Mouse (Mus musculus): ENCODE data around the gene Jkamp.

Gene Jkamp

DNA sequence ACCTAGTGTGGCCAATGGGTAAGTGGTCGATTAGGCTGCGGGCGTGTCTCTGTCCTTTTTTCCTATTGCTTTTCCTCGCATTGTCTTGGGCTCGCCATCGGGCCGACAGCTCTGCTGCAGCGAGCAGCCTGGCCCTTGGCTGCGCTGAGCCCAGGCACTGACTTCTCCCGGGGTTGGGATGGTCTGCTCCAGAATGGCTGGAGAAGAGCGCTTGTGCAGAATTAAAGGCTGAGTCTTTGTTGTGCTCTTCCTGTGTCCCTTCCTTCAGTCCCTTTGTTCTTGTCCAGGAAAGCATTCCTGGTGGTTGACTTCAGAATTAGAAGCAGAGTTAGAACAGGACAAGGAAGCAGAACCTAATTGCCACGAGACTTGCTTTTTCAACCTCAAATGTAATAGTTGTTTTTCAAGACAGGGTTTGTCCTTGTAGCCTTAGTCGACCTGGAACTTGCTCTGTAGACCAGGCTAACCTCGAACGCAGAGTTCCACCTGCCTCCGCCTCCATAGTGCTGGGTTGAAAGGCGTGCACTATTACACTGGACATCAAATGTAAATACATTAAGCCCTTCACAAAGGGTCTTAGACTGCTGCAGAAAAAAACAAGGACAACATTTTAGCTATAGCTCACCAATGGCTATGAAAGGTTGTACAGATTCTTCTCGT lies 907 bp downstream of the Jkamp start:
- DNase-seq: peak; percentile 52

DNA sequence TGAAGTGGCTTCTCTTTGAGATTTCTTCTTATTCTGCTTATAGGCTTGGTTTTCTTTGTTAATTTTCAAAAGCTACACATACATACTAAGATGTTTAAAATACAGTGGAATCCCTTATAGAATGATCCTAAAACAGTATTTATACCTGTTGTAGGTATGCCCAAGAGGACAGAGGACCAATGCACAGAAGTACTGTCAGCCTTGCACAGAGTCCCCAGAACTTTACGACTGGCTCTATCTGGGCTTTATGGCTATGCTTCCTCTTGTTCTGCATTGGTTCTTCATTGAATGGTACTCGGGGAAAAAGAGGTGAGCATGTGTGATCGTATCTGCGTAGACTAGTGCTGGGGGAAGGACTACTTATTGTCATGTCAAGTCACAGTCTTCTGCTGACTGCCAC lies 4.4 kb downstream of the Jkamp start:
- DNase-seq: no peak

DNA sequence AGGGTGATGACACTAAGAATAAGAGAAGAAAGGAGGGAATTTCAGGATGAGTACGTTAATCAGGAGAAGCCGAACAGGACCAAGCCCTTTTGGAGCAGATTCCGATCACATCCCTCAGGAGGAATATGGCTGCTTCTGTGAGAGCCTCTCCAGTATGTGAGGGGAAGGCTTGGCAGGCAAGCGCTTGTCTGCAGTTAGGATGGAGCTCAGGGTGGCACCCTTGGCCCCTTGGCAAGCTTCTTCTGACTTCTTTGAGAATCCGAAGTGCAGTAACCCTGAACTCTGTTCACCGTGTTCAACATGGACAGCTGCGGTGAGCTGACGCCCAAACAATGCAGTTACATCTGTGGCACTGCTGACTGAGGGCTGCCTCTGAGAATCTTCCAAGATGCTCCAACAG lies 11.6 kb downstream of the Jkamp start:
- DNase-seq: no peak

DNA sequence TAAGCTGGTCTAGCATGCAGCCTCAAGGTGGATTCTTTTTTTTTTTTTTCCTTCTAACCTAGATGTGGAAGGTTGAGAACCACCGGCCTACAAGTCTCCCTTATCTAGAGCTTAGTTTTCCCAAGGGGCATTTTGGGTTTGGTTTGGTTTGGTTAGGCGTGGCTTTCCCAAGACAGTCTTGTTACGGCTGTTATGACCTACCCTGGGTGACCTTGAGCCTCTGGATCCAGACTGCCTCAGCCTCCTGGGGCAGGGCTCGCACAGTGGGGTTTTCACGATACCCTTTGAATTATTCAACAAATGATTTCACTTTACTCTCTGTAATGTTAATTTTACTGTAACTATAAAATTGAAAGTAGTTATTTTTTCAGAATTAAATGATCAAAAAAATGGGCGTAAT lies 17.4 kb downstream of the Jkamp start:
- DNase-seq: no peak

DNA sequence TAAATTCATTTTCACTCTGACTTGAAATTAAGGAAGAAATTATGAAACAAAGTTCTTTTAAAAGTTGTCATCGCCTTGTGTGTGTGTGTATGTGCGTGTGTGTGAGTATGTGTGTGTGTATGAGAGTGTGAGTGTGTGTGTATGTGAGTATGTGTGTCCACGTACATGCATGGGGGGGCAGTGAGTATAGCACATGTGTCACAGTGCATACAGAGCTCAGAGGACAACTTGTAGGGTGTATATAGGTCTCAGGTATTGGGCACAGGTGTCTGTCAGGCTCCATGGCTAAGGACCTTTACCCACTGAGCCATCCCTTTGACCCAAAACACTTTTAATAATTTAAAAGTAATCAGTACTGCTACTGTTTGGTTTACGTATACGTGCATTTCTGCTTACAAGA lies 18.6 kb downstream of the Jkamp start:
- DNase-seq: no peak

DNA sequence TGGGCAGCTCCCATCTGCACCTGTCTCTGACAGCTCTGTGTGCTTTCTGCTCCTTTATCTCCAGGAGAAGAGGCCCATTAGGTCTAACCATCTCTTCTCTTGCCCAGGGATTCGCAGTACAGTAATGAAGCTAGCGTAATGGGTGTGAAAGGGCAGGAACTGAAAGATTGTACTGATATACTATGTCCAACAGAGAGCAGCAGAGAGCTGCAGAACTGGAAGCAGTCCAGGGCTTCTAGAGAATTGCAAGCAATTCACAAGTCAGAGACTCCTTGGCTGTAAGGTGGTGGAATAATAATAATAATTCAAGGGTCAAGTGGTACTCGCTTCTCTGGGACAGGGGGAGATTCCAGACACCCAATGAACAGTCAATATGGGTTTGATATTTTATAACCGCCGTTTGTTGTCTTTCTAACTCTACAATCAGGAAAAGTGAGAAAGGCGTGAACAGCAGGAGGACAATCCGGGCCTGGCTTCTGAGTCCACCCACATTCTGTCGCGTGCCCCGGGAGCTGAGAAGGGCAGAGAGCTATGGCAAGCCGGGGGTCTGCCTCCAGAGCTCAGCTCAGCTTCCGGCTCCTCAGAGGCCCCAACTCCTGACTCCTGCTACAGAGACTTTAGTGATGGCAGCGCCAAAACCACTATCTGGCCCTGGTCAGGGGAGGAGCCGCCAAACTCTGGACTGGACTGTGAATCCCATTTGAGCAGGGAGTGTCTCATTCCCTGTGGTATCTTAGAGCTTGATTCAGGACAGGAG lies 19.3 kb downstream of the Jkamp start:
- peak; percentile 86 for DNase-seq

DNA sequence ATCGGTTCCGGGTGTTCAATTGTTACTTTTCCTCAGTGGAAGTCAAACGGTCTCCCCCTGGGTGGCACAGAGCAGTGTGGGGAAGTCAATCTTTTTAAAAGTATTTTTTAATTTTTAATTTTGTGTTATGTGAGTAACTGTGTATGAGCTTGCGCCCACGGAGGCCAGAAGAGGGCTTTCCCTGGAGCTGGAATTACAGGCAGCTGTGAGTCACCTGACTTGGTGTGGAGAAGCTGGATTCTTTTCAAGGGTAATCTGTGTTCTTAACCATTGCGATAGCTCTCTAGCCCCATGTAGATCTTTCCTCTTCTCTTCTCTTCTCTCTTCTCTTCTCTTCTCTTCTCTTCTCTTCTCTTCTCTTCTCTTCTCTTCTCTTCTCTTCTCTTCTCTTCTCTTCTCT lies 29.7 kb downstream of the Jkamp start:
- DNase-seq: no peak

DNA sequence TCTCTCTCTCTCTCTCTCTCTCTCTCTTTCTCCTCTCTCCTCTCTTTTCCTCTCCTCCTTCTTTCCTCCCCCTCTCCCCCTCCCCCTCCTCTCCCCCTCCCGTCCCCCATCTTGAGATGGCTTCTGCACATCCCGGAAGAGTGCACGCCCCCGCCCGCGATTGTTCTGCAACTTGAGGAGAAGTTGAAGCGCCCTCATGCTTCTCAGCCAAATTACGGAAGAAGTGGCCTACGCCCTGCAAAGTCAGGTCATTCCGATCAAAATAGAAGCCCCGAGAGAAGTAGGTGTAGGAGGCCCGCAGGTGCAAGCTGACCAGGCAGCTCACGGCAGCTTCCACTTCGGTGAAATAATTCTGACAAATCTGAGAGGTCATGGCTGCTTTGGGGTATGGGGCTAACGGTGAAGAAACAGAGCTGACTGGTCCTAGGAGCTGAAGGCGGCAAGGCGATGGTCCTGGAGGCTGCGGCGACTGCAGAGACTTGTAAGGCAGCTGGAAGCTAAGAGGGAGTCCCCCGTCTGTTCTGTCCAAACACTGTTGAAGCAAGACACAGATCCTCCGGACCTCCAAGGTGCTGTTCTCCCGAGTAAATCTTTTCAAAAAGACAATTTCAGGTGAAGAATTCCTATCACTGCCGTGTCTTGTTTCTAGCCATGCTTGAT lies 30.4 kb downstream of the Jkamp start:
- DNase-seq: no peak

DNA sequence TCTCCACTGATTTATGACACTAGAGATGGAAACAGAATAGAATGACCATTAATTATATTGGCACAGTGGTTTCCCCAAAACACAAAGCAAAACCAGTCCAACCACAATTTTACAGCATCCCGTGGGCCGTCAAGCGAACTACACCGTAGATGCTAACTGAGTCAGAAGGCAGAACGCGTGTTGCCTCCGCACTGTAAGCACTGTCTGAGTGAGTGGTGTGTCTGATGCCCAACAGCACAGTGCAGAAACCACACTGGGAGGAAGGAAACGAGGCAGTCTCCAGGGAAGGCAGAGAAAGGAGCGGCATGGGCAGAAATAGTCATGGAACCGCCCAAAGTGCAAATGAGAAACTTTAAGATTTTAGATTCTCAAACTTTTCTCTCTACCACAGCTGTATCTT lies 43.8 kb downstream of the Jkamp start:
- DNase-seq: no peak

DNA sequence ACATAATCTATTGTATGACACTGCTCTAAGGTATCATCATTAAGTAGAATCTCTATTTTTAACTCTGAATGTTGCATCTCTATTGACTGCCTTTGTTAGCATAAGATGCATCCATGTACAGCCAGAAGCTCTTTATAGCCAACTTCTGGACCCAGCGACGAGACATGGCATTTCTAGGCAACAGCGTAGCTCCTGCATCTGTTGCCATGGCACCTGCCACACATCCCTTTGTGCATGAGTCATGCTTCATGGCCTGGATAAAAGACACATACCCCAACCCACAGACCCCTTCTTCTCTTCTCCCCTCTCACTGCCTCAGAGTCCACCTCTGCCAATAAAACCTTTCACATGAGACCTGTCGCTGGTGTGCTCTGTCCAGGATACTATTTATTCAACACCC lies 65.4 kb downstream of the Jkamp start:
- no peak for DNase-seq

Measured in embryo, embryonic 11 days (tissue).